Mouse (Mus musculus): ENCODE results near the gene Frmpd4. TPM values are rescaled to one million over a fixed set of nuclear protein-coding genes. Genes with fewer than 3 reads are reported as not detected.

Gene Frmpd4
- polyA plus RNA-seq, 1 experiment from 2014 or later: not detected

- Histone ChIP-seq H3K9ac (replicated peaks) (no peak overlapping the region), H3K27ac (ENCODE audit: low read depth) (no peak overlapping the region), H3K4me1 (ENCODE audit: insufficient read depth) (no peaks in the 10 kb centered on the region), H3K27me3 (ENCODE audit: insufficient read depth, low read length) (no peaks in the 10 kb centered on the region), H3K4me3 (ENCODE audit: low read depth, low read length) (no peak overlapping the region), H3K4me2 (ENCODE audit: low read depth, low read length) (no peak overlapping the region), H3K36me3 (replicated peaks; ENCODE audit: insufficient read depth, low read length) (no peaks in the 10 kb centered on the region), H3K9me3 (ENCODE audit: low read length) (no peaks in the 10 kb centered on the region)
- no peak for DNase-seq
- no peak for ATAC-seq
- TF ChIP-seq EP300 (IDR thresholded peaks at IDR 0.05; ENCODE audit: low read depth) (no peak), CTCF (IDR thresholded peaks at IDR 0.05; ENCODE audit: low read depth) (no peak)
- WGBS (ENCODE audit: insufficient replicate concordance): 74% methylated on average over 8 of the region's 8 CpGs
Measured at GRCm38 (mm10) chrX:168189563-168189962, 387.5 kb downstream of the Frmpd4 start.

- Histone ChIP-seq H3K27me3 (ENCODE audit: insufficient read depth, low read length) (no peaks in the 10 kb centered on the region), H3K4me1 (ENCODE audit: insufficient read depth) (no peaks in the 10 kb centered on the region), H3K4me3 (ENCODE audit: low read depth, low read length) (no peak overlapping the region), H3K27ac (ENCODE audit: low read depth) (no peak overlapping the region), H3K9me3 (ENCODE audit: low read length) (no peaks in the 10 kb centered on the region), H3K4me2 (ENCODE audit: low read depth, low read length) (no peak overlapping the region), H3K36me3 (replicated peaks; ENCODE audit: insufficient read depth, low read length) (no peaks in the 10 kb centered on the region), H3K9ac (replicated peaks) (no peak overlapping the region)
- DNase-seq (no peak), ATAC-seq (no peak)
- TF ChIP-seq EP300 (IDR thresholded peaks at IDR 0.05; ENCODE audit: low read depth): no peak
- TF ChIP-seq CTCF (IDR thresholded peaks at IDR 0.05; ENCODE audit: low read depth): no peak
Measured at GRCm38 (mm10) chrX:168163001-168163400, 414.0 kb downstream of the Frmpd4 start.

- 55% methylated on average over 3 of the region's 3 CpGs for WGBS (ENCODE audit: insufficient replicate concordance)
- TF ChIP-seq CTCF (IDR thresholded peaks at IDR 0.05; ENCODE audit: low read depth): no peak
- TF ChIP-seq EP300 (IDR thresholded peaks at IDR 0.05; ENCODE audit: low read depth): no peak
- no peak overlapping the region for H3K4me3 ChIP-seq (ENCODE audit: low read depth, low read length)
- no peaks in the 10 kb centered on the region for H3K27me3 ChIP-seq (ENCODE audit: insufficient read depth, low read length)
- no peak overlapping the region for H3K27ac ChIP-seq (ENCODE audit: low read depth)
- ATAC-seq (no peak), DNase-seq (no peak)
- no peaks in the 10 kb centered on the region for H3K9me3 ChIP-seq (ENCODE audit: low read length)
- no peak overlapping the region for H3K9ac ChIP-seq (replicated peaks)
- H3K4me2 ChIP-seq (ENCODE audit: low read depth, low read length): no peak overlapping the region
- H3K4me1 ChIP-seq (ENCODE audit: insufficient read depth): no peaks in the 10 kb centered on the region
- no peaks in the 10 kb centered on the region for H3K36me3 ChIP-seq (replicated peaks; ENCODE audit: insufficient read depth, low read length)
Measured at GRCm38 (mm10) chrX:168158866-168159265, 418.2 kb downstream of the Frmpd4 start.

- DNase-seq (no peak), ATAC-seq (no peak)
- Histone ChIP-seq H3K9ac (replicated peaks) (no peak overlapping the region), H3K27me3 (ENCODE audit: insufficient read depth, low read length) (no peaks in the 10 kb centered on the region), H3K36me3 (replicated peaks; ENCODE audit: insufficient read depth, low read length) (no peaks in the 10 kb centered on the region), H3K27ac (ENCODE audit: low read depth) (no peak overlapping the region), H3K4me1 (ENCODE audit: insufficient read depth) (no peaks in the 10 kb centered on the region), H3K9me3 (ENCODE audit: low read length) (no peaks in the 10 kb centered on the region), H3K4me2 (ENCODE audit: low read depth, low read length) (no peak overlapping the region), H3K4me3 (ENCODE audit: low read depth, low read length) (no peak overlapping the region)
- TF ChIP-seq CTCF (IDR thresholded peaks at IDR 0.05; ENCODE audit: low read depth) (no peak), EP300 (IDR thresholded peaks at IDR 0.05; ENCODE audit: low read depth) (no peak)
Measured at GRCm38 (mm10) chrX:168141051-168141450, 436.0 kb downstream of the Frmpd4 start.

GRCm38 (mm10) chrX:168124043-168124442 lies 453.0 kb downstream of the Frmpd4 start:
- Histone ChIP-seq H3K4me3 (ENCODE audit: low read depth, low read length) (no peak overlapping the region), H3K36me3 (replicated peaks; ENCODE audit: insufficient read depth, low read length) (no peaks in the 10 kb centered on the region), H3K27me3 (ENCODE audit: insufficient read depth, low read length) (peaks cover 17% of the 10 kb centered on the region), H3K4me2 (ENCODE audit: low read depth, low read length) (no peak overlapping the region), H3K4me1 (ENCODE audit: insufficient read depth) (no peaks in the 10 kb centered on the region), H3K27ac (ENCODE audit: low read depth) (no peak overlapping the region), H3K9ac (replicated peaks) (no peak overlapping the region), H3K9me3 (ENCODE audit: low read length) (no peaks in the 10 kb centered on the region)
- ATAC-seq: no peak
- TF ChIP-seq CTCF (IDR thresholded peaks at IDR 0.05; ENCODE audit: low read depth) (no peak), EP300 (IDR thresholded peaks at IDR 0.05; ENCODE audit: low read depth) (no peak)
- WGBS (ENCODE audit: insufficient replicate concordance): 17% methylated on average over 8 of the region's 8 CpGs
- DNase-seq: no peak

- peaks cover 17% of the 10 kb centered on the region for H3K27me3 ChIP-seq (ENCODE audit: insufficient read depth, low read length)
- H3K9ac ChIP-seq (replicated peaks): no peak overlapping the region
- no peaks in the 10 kb centered on the region for H3K36me3 ChIP-seq (replicated peaks; ENCODE audit: insufficient read depth, low read length)
- H3K9me3 ChIP-seq (ENCODE audit: low read length): no peaks in the 10 kb centered on the region
- WGBS (ENCODE audit: insufficient replicate concordance): 9% methylated on average over 11 of the region's 11 CpGs
- H3K4me2 ChIP-seq (ENCODE audit: low read depth, low read length): no peak overlapping the region
- H3K4me3 ChIP-seq (ENCODE audit: low read depth, low read length): no peak overlapping the region
- no peak for TF ChIP-seq CTCF (IDR thresholded peaks at IDR 0.05; ENCODE audit: low read depth)
- TF ChIP-seq EP300 (IDR thresholded peaks at IDR 0.05; ENCODE audit: low read depth): no peak
- ATAC-seq: no peak
- H3K4me1 ChIP-seq (ENCODE audit: insufficient read depth): no peaks in the 10 kb centered on the region
- DNase-seq: no peak
- H3K27ac ChIP-seq (ENCODE audit: low read depth): no peak overlapping the region
Measured at GRCm38 (mm10) chrX:168123589-168123965, 453.5 kb downstream of the Frmpd4 start.
